Mouse (Mus musculus): Measurements from ENCODE around the gene Hadha.

The Hadha gene

GRCm38 (mm10) chr5:30154474-30155394 lies at the start of gene Hadha, which contains the start of gene Hadhb:
Gene Hadha (minus strand): TSS chr5:30155162.
Gene Hadhb (plus strand): TSS chr5:30155248.
- DNase-seq: peak; percentile 95 to 96

DNA sequence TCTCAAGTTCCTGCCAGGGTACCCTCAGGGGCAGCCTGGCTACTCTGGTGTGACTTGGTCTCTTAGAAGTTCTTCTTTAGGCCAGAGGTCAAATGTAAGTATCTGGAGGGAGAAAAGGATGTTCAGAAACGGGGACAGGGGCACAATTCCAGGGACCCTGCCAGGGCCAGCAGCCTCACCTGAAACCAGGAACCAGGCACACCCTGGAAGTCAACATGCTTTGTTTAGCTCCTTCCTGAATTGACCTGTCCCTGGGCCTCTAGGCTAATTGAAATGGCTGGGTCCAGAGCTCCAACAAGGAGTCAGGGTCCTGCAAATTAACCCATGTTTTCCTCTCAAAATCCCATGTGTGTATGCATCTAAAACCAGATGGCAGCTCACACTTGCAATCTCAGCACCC lies 49.5 kb upstream of the Hadha start:
- DNase-seq: no peak

DNA sequence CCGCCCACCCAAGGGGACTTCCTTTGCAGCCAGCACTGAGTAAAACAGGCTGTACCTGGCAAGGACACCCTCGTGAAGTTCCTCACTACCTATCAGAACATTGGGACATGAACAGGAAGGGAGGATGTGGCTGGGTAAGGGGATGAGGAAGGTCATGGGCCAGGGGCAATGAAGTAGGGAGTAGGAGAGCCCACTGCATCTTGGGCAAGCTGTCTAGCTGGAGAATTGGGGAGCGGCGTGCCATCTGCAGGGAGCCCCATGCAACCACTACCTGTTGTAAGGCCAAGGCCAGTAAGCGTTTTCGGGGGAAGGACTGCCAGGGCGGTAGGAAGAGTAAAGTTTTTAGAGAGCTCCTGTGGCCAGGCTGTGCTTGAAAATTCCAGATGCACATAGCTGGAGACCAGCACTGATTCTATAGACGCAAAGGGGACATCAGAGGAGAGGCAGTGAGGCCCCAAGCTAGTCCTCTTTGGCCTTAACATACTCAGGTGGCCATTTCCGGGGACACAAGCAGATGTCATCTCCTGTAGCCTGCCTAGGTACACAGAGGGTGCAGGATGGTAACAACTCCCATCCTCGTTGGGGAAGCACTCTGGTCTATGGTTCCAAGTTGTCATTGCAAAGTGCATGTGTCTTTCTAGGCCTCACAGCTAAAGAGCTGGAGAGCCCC lies 48.4 kb upstream of the Hadha start:
- no peak for DNase-seq

- no peak for DNase-seq
Observed at GRCm38 (mm10) chr5:30202221-30202620, 47.3 kb upstream of the Hadha start.

GRCm38 (mm10) chr5:30201521-30201920 lies 46.6 kb upstream of the Hadha start:
- peak; percentile 71 to 73 for DNase-seq

GRCm38 (mm10) chr5:30198257-30198656 lies 43.3 kb upstream of the Hadha start:
- no peak for DNase-seq

GRCm38 (mm10) chr5:30195340-30195739 lies 40.4 kb upstream of the Hadha start:
- no peak for DNase-seq

GRCm38 (mm10) chr5:30192452-30192851 lies 37.5 kb upstream of the Hadha start:
- no peak for DNase-seq

DNA sequence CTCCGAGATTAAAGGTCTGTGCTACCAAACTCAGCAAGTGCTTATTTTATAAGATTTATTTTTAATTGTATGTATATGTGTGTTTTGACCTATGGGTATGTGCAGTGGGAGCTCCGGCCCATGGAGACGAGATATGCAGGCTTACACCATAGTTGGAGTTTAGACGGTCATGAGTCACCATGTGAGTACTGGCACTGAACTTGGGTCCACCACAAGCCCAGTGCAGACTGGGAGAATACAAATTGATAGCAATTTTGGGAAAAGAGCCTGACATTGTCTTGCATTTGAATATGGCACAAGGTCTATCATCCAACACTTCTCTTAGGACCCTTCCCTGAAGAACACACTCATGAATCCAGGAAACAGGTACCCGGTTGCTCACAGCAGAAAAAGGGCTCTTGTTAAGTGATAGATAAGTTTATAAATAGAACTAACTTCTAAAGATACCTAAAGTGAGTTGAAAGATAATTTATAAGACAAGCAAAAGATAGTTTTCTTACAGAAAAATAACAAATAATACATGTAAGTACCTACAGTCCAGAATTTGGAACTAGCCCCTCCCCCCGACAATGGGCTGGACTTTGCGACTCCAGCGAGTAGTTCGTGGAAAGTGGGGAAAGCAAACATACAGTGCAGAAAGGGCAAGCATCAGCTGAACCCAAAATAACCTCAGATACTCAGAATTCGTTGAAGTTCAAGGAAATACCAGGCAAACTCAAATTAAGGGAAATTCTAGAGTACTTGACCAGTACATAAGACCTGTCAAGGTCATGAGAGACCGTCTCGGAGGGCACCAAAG lies 32.9 kb upstream of the Hadha start:
- no peak for DNase-seq

DNA sequence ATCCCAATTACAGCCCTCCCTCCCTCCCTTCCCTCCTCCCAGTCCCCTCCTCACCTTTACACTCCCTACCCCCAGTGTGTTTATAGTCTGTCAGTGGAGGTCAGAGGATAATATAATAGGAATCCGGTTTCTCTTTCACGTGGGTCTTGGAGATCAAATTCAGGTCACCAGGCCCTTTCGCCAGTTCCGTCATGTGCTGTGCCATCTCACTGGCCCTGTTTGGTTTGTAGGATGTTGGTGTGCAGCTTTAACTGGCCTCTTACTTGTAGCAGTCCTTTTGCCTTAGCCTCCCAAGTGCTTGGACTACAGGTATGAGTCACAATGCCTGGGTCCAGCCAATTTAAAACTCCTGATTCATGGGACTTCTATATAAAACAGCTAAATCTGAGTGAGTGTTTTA lies 20.8 kb upstream of the Hadha start:
- DNase-seq: no peak

DNA sequence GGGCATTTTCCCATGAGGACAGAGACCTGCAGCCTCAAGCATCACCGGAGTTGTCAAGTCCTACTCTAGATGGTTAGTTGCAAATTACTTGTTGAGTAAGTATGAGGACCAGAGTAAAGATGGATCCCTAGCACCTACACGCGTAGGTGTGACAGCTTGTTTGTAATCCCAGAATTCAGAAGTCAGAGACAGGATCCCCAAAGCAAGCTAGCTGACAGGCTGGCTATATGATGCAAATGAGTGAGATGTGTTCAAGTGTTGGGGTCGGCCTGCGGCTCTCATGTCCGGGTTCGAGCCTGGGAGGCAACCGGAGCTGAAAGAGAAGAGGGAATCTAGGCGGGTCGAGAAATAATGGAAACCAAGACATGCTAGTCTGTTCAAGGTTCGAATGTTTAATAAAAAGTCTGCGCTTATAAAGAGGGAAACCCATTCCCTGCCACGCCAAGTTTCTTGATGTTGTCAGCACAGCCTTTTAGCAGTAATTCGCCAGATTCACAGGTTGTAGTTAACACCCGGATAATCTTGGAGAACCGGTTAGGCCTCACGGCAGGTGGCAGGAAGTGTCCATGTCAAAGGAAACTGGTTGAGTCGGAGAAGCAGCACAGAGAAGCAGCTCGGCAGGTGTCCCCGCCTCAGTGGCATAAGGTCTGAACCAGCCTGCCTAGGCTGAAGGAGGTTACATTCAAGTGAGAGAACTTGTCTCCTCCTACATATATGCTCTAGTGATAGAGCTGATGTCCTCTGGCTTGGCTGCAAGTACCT lies 18.1 kb upstream of the Hadha start:
- no peak for DNase-seq

- no peak for DNase-seq
Observed at GRCm38 (mm10) chr5:30172115-30172514, 17.2 kb upstream of the Hadha start.

- DNase-seq: no peak
Observed at GRCm38 (mm10) chr5:30170303-30170940, 15.5 kb upstream of the Hadha start.

GRCm38 (mm10) chr5:30165234-30165946 lies 10.4 kb upstream of the Hadha start:
- DNase-seq: no peak

- no peak for DNase-seq
Observed at GRCm38 (mm10) chr5:30162339-30162738, 7.4 kb upstream of the Hadha start.

DNA sequence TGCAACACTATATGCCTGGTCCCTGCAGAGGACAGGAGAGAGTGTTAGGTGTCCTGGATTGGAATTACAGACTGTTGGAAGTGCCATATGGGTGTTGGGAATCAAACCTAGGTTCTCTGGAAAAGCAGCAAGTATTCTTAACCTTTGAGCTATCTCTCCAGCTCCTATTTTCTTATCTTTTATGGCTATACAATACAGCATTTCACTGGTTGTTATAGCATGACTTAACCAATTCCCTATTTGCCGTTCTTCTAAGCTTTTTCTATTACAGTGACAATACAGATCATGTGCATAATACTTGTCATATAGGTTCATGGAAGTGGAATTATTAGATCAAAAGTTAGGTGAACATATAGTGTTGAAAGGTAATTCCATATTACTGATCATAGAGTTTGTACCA lies 6.9 kb upstream of the Hadha start:
- no peak for DNase-seq

DNA sequence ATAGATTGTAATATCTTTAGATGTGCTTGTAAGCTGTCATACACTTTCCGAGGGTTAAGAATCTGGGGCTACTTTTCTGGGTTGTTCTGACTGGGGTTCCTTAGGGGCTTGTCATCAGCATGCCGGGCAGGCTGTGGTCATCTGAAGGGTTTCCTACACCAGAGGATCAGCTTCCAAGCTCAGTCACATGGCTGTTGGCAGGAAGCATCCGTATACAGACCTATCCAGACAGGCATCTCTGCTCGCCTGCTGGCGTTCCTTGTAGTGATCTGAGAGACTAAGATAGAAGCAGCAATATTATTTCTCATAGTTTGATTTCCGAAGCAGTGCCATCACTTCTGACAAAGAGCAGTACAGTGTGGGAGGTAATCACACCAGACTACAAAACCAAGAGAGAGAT lies 4.6 kb upstream of the Hadha start:
- peak; percentile 34 to 40 for DNase-seq

GRCm38 (mm10) chr5:30155821-30156629 lies 1.1 kb upstream of the Hadha start:
- DNase-seq: no peak

- DNase-seq: no peak
Observed at GRCm38 (mm10) chr5:30155395-30155792, 432 bp upstream of the Hadha start.

DNA sequence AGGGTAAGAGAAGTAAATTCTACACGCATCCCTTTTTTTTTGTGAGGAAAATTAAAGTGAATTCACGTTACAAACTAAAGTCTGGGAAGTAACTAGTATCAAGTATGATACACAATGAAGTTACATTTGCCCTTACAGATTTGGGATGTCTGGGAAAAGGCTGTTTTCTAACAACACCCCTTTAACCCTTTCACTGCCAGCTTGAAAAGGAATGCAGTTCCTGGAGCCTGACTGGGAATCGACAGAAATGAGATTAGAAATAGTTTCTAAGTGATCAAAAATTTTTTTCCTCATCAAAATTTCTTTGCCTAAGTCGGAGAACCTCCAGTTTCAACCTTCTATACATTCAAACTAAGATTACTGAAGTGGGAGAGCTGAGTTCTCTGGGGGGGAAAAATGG lies 949 bp downstream of the Hadha start:
- peak; percentile 42 to 77 for DNase-seq
